Mouse (Mus musculus) heart, adult 8-10 months (tissue): ENCODE results near the gene Utp20. TPM values are rescaled to one million over a fixed set of nuclear protein-coding genes. Genes with fewer than 3 reads are reported as not detected.
"Not testable (repeated sequence)": the region's sequence is repeated elsewhere in the genome, so short reads cannot be mapped to it uniquely, and the experiment has no call there.

Experiments used
- DNase-seq: peaks from one replicate; pipeline ENCODE4 v3.0.0; 2022; ENCODE audit warnings: low spot score
- total RNA-seq, 4 experiments: library from RNA; stranded (reverse); gene quantifications; 2 replicates each; pipeline ENCODE4 v1.2.4; 2022

The Utp20 gene
- total RNA-seq = 10 to 100 TPM; 11.8 to 16.8 (median 15.5) TPM

- DNase-seq = peak; percentile 74
Observed at GRCm38 (mm10) chr10:88826188-88826946, at the start of gene Utp20. Gene Utp20 (minus strand): TSS chr10:88826804.

- DNase-seq = no peak
Observed at GRCm38 (mm10) chr10:88874870-88875269, 48.3 kb upstream of the Utp20 start.

DNA sequence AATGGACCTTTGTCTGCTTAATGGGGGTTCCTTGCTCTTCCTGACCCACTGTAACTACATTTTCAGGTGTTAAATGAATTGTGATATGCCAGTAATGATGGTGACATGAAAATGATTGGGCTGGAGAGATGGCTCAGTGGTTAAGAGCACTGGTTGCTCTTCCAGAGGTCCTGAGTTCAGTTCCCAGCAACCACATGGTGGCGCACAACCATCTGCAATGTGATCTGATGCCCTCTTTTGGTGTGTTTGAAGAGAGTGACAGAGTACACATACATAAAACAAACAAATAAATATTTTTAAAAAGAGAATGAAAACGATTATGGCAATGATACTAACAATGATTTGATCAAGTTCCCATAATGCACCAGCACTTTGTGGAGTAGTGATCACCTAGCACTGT is 39.4 kb upstream of the Utp20 start:
- no peak for DNase-seq

GRCm38 (mm10) chr10:88862293-88862692 is 35.7 kb upstream of the Utp20 start:
- no peak for DNase-seq

DNA sequence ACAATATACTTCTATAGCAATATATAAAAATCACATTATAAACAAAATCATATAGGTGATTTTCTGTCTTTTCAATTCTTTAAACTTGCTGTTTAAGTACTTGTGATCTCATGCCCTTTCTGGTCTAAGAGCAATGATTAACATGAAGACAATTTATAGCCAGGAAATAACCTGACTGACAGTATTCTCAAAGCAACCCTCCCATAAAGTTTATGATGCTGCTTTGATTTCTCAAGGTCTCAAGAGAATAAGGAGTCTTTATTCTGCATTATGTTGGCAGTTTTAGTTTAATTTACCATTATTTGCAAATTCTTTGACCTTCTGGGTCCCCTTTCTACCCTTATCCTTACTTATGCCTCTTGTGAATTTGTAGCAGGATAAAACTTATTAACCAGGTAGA is 34.8 kb upstream of the Utp20 start:
- no peak for DNase-seq

GRCm38 (mm10) chr10:88860911-88861310 is 34.3 kb upstream of the Utp20 start:
- DNase-seq = no peak

GRCm38 (mm10) chr10:88853326-88853725 is 26.7 kb upstream of the Utp20 start:
- DNase-seq = no peak

DNA sequence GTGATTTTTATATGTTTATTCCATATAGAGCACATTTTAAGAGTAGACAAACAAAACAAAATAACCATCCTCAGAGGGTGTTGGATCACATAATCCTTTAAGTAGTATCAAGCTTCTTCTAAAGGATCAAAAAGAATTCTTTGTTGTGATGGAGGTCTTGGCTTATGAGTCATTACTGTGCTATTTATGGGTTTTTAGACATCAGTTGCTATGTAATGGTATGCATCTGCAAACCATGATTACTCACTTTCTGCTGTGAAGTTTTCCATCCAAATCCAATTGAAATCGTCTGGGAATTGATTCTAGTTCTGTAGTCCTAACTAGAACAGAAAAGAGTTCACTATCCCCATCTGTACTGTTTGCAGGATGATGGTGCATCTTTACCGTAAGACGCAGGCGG is 23.4 kb upstream of the Utp20 start:
- no peak for DNase-seq

- no peak for DNase-seq
Observed at GRCm38 (mm10) chr10:88848876-88849476, 22.4 kb upstream of the Utp20 start.

- no peak for DNase-seq
Observed at GRCm38 (mm10) chr10:88834227-88834626, 7.6 kb upstream of the Utp20 start.

DNA sequence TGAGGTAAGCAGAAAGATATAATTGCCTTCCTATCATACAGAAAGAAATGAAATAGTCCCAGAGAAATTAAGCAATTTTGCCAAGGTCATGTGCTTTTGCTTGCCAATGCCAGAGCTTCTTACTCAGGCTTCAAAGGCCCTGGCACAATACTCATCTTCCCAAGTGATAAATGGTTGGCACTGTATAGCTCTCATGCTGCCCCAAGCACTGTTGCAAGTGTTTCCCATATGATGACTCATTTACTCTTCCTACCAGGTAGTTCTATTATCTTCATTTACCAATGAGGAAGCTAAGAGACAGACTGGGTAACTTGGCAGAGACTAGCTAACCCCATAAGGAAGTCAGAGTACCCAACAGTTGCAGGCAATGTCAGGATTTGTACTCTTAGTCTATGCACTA is 1.8 kb upstream of the Utp20 start:
- DNase-seq = no peak

DNA sequence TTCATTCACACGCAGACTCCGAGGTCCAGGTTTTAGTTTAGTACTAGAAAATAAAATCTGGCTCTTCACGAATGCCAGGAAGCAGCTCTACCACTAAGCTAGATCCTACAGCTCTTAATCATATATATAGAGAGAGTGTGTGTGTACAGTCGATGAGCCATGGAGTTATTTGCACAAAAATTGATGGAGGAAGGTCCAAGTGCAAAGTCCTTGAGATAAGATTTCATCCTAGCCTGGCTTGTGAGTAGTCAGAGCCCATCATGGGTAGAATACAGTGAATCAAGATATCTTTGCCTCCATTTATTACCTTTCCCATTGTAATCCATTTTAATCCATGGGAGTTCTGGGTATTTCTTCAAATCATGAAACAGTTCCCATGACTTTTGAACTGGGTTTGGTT is 992 bp upstream of the Utp20 start:
- DNase-seq = no peak

GRCm38 (mm10) chr10:88826947-88827306 is 323 bp upstream of the Utp20 start:
- DNase-seq = not testable (repeated sequence)

GRCm38 (mm10) chr10:88817335-88817734 is 9.3 kb downstream of the Utp20 start:
- DNase-seq = no peak

- no peak for DNase-seq
Observed at GRCm38 (mm10) chr10:88815256-88815655, 11.3 kb downstream of the Utp20 start.

- DNase-seq = no peak
Observed at GRCm38 (mm10) chr10:88811704-88812103, 14.9 kb downstream of the Utp20 start.

GRCm38 (mm10) chr10:88802236-88802635 is 24.4 kb downstream of the Utp20 start:
- no peak for DNase-seq

- no peak for DNase-seq
Observed at GRCm38 (mm10) chr10:88799381-88799780, 27.2 kb downstream of the Utp20 start.

- DNase-seq = no peak
Observed at GRCm38 (mm10) chr10:88797452-88797851, 29.2 kb downstream of the Utp20 start.

DNA sequence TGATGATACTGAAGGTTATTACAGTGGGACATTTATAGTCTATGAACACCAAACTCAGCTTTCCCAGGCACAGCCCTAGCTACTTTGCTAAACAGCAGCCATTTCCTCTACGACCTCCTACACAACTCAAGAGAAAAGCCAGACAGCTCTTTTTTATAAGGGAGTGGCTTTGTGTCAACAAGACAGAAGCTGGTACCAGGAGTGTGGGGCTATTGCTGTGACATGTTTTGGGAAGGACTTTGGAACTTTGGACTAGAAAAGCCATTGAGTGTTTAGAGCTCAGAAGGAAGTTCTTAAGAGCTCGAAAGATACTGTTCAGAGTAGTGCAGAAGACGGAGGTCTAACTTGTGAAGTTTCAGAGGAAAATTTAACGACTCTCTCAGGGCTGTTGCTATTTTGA is 29.7 kb downstream of the Utp20 start:
- no peak for DNase-seq

DNA sequence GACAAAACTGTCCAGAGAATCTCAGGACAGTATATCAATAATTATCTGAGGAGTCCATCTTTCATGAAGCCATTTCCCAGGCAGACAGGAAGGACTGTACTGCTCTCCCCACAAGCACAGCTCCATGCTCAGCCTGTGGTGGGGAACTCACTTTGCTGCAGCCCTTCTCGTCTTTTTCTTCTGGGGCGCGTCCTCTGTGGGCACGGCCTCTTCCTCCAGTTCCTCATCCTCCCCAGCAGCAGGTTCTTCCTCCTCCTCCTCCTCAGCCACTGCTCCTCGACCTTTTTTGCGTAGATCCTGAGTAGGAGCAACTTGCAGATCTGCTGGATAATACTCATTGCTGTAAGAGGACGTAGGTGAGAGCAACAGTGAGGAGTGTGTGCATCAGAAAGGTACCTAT is 31.4 kb downstream of the Utp20 start:
- DNase-seq = no peak

DNA sequence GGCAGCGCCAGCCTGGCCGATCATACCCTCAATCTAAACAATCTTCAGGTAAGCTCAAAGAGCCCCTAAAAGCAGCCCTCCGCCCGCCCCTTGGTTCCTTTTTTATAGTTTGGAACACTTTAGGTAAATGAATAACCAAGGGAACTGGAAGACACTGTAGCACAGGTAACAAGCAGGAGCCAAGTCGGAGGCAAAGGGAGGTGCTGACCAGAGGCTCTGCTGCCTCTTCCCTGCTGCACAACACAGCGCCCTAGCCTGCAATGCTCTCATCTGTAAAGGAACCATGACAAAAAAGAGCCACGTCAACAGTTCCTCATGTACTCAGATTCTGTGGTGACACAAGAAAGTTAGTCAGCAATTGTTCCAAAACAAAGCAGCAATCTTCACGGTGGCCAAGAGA is 32.0 kb downstream of the Utp20 start:
- DNase-seq = no peak

DNA sequence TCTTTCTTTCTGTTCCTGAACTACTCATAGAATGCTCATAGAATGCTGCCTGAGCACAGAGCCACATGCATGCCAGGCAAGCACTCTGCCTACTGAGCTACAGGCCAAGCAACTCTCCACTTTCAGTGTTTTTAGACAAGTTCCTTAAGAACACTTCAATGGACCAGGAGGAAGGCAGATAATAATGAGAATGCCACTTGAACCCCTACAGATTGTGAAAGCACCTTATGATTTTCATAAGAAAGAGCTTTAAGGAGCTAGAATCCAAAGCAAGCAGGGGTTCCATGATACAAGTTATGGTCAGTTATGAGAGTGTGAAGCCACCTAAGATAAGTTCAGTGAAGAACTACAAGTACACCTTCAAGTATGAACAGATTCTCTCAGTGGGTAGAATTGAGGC is 32.9 kb downstream of the Utp20 start:
- DNase-seq = no peak

GRCm38 (mm10) chr10:88784513-88784931 is 42.1 kb downstream of the Utp20 start:
- DNase-seq = no peak
